Mouse (Mus musculus) bone marrow, adult 2 months (tissue): ENCODE measurements at regions not wholly inside any gene's neighbourhood (a gene's known extent, or its start where the extent isn't known, plus 50 kb on each side); places are given as distances from the start of the nearest gene placed in this dataset.

Source experiments
- H3K27ac ChIP-seq: fragments of 200-500 bp; 2 replicates; pipeline ENCODE4 v1.5.1; 2012; ENCODE audit warnings: low read depth, mild to moderate bottlenecking, control low read depth, inconsistent platforms, low read length; ENCODE audit not compliant: control insufficient read depth, poor library complexity, insufficient read depth
- H3K4me1 ChIP-seq: fragments of 200-500 bp; 2 replicates; pipeline ENCODE4 v1.6.1; 2011; ENCODE audit warnings: low read length; ENCODE audit not compliant: control insufficient read depth, insufficient read depth
- H3K4me3 ChIP-seq: fragments of 200-500 bp; replicated peaks from 2 replicates; pipeline ENCODE3; 2011; ENCODE audit warnings: mild to moderate bottlenecking, low read depth, low read length, control low read depth; ENCODE audit not compliant: control insufficient read depth
- CTCF ChIP-seq: fragments of 200-500 bp; IDR thresholded peaks from 2 replicates; pipeline ENCODE4 v1.5.1; 2011; ENCODE audit warnings: low read length, control low read depth; ENCODE audit not compliant: control insufficient read depth, insufficient read depth
- POLR2A ChIP-seq: fragments of 200-500 bp; IDR thresholded peaks from 2 replicates; pipeline ENCODE4 v1.6.1; 2011; ENCODE audit warnings: low read depth, mild to moderate bottlenecking, control low read depth, low read length, borderline replicate concordance; ENCODE audit not compliant: control insufficient read depth
- WGBS: fragments of 180-500 bp; shearing (Covaris S2); methylation state at CpG from one replicate; pipeline ENCODE4 v1.1.7; 2018; 5-methylcytosine and 5-hydroxymethylcytosine counted together

DNA sequence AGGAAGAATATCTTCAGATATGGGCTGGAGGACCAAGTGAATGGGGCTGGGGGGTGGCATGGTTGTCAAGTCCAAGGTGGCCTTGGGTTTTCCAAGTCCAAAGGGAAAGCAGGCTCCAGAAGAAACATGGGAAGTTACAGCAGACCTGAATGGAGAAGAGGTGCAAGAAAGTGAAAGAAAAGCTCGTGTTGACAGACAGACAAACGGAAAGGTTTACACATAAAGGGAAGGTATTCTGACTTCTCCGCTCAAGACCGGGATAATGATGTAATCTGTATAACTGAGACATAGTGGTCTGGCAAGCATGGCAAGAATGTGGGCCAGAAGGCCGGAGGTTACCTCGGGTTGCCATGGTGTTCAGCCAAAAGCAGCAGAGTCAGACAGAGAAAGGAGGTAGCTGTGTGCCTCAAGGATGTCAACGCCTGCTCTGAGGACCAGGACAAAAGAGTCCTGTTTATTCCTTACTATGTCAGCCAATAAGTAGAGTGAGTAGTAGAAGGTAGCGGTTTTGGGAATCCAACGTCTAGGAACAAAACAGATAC is 50.8 kb upstream of the Elk3 start:
- Histone ChIP-seq H3K4me1 (peaks cover 3% of the 10 kb centered on the region; the same call in 1 of the 2 replicates), H3K27ac (no peak overlapping the region), H3K4me3 (no peak overlapping the region)
- 58% methylated on average over 9 of the region's 9 CpGs for WGBS
- no peak for TF ChIP-seq POLR2A
- no peak for TF ChIP-seq CTCF

DNA sequence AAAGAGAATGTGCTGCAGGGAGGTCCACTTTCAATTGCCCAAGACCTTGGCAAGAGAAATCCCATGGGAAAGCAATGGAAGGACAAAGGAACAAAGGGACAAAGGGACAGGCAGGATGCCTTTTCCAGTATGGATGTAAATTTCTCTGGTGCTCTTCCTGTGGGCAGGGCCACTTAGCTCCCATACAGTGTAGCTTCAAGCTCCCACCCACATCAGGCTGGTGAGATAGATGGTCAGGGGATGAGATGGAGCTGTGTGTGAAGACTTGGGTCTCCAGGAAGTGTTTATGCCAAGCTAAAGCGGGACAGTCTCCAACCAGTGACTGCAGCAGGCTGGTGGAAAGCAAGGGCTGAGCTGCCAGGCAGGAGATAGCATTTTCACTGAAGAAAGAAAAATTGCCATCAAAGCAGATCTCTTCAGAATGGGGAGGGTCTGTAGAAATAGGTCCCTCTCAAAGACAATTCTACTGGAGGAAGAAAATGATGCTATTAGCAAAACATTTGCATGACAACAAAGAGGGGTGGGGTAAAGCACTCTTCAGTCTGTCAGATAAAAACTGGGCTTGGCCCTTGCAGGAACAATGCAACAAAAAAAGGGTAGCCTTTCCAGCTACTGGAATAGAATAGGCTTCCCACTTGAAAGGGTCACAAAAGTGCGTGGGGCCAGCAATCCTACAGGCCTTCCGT is 53.3 kb upstream of the Elk3 start:
- Histone ChIP-seq H3K4me1 (peaks cover 1% of the 10 kb centered on the region; the same call in 1 of the 2 replicates), H3K4me3 (no peak overlapping the region), H3K27ac (no peak overlapping the region; the same call in 1 of the 2 replicates)
- TF ChIP-seq POLR2A, result no peak
- TF ChIP-seq CTCF, result no peak
- WGBS, result 90% methylated on average over 3 of the region's 3 CpGs

DNA sequence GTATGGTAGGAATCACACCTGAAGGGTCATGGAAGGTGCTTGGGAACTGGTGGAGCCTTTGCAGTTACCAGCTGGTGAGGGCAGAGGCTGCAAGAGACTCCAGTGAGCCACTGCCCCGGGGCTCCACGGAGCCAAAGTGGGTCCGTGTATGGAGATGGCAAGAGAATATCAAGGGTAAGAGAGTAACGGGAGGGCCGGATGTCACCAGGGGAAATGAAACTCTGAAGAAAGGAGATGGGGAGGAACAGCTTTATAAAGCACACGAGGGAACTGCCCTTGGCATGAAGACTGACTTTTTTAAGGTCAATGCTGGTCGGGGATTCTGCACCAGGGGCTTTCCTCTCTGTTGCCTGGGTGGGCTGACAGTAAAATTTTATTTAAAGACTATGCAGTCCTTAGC is 53.9 kb upstream of the Elk3 start:
- peaks cover 1% of the 10 kb centered on the region; the same call in 1 of the 2 replicates for H3K4me1 ChIP-seq
- WGBS, result 29% methylated on average over 7 of the region's 7 CpGs
- peak overlapping the region; percentile 37; the same call in 1 of the 2 replicates for H3K27ac ChIP-seq
- no peak overlapping the region for H3K4me3 ChIP-seq
- TF ChIP-seq CTCF, result no peak
- no peak for TF ChIP-seq POLR2A

DNA sequence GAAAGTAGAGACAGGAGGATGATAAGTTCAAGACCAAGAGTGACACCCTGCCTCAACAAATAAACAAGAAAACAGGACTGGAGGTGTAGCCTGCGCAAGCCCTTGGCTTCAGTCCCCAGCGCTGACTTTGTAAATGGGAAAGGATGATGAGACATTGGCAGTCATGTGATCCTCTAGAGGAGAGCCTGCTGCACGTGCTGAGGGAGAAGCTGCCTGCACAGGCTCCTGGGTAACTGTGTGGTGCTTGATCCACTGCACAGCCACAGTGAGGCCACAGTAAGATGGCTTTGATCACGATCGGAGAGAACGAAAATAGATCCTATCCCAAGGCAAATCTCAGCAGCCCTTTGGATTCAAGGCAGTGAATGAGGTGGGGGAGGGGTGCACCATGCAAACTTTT is 54.4 kb upstream of the Elk3 start:
- Histone ChIP-seq H3K27ac (peak overlapping the region; percentile 8; the same call in 1 of the 2 replicates), H3K4me1 (peaks cover 1% of the 10 kb centered on the region; the same call in 1 of the 2 replicates), H3K4me3 (no peak overlapping the region)
- TF ChIP-seq CTCF, result no peak
- no peak for TF ChIP-seq POLR2A
- 70% methylated on average over 6 of the region's 6 CpGs for WGBS

DNA sequence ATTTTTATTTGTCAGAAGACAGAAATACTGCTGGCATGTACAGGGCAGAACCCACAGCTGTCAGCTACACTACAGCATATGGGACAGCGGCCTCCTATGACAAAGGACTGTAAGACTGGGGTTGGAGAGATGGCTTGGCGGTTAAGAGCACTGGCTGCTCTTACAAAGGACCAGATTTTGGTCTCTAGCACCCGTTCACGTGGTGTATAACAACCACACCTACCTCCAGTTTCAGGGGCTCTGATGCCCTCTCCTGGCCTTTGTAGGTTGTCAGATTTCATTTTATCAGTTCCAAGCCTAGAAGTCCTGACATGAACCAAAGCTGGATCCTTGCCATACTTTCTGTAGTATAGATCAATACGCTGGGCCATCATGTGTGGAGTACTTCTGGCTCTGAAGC is 54.9 kb upstream of the Elk3 start:
- 75% methylated on average over 5 of the region's 5 CpGs for WGBS

DNA sequence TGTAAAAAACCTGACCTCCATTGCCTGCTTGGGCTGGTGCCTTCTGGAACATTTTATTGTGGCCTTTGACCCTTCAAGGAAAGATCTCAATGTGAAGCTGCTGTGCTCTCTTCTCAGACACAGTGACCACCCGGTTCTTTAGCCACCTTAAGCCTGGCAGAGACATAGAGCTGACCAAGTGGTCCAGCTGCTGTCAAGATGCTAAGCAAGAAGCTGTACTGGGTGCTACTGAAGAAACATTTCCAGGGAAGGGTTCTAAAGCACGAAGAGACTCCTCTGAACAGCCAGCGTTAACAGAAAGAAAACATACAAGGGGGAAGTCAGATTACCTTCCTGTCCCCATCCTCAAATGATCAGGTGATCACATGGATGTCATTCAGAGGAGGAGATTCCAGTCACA is 58.8 kb upstream of the Elk3 start:
- TF ChIP-seq CTCF (no peak), POLR2A (no peak)
- Histone ChIP-seq H3K27ac (no peak overlapping the region), H3K4me3 (no peak overlapping the region), H3K4me1 (no peaks in the 10 kb centered on the region; the same call in 1 of the 2 replicates)
- 52% methylated on average over 3 of the region's 3 CpGs for WGBS

More for the DNA sequence above, 54.9 kb upstream of the Elk3 start:
- no peak overlapping the region for H3K27ac ChIP-seq
- no peak for TF ChIP-seq CTCF
- no peak for TF ChIP-seq POLR2A
- peaks cover 1% of the 10 kb centered on the region; the same call in 1 of the 2 replicates for H3K4me1 ChIP-seq
- no peak overlapping the region for H3K4me3 ChIP-seq

DNA sequence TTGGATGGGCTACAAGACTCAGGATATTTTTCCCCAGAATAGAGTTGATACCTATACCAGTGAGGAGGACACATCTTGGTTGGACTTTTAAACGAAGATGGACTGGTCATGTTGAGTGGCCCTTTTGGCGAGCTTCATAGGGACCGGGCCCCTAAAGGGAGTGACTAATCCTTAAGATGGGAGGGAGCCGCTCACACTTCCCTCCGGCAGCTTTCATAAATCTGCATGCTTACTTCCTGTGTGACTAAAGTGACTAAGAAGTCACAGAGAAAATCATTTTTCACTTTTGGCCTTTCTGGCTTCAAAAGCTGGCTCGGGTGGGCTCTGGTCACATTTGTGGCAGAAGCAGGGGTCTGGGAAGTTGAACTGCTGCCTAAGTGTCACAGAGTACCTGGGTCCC is 59.4 kb upstream of the Elk3 start:
- no peak overlapping the region for H3K27ac ChIP-seq
- H3K4me3 ChIP-seq, result no peak overlapping the region
- no peak for TF ChIP-seq CTCF
- TF ChIP-seq POLR2A, result no peak
- WGBS, result 13% methylated on average over 6 of the region's 6 CpGs
- peaks cover under 1% of the 10 kb centered on the region for H3K4me1 ChIP-seq

DNA sequence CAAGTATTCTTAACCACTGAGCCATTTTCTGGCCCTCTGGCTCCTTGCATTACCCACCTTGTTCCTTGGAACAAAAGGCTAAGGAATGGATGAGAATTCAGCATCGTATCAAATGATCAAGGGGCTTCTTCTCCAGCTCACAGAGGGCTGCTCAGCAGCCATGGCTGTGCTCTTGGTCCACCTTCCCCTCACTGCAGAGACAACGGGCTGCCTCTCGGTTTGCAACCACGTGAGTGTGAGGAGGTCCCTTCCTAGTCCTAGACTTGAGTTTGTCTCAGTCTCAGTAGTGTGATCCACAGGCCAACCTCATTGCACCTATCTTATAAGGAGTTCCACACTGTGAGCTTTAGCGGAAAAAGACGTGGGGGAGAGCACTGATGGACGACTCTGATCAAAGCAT is 61.3 kb upstream of the Elk3 start:
- Histone ChIP-seq H3K4me1 (peaks cover 2% of the 10 kb centered on the region), H3K4me3 (no peak overlapping the region), H3K27ac (no peak overlapping the region)
- 85% methylated on average over 7 of the region's 7 CpGs for WGBS
- TF ChIP-seq CTCF (no peak), POLR2A (no peak)

DNA sequence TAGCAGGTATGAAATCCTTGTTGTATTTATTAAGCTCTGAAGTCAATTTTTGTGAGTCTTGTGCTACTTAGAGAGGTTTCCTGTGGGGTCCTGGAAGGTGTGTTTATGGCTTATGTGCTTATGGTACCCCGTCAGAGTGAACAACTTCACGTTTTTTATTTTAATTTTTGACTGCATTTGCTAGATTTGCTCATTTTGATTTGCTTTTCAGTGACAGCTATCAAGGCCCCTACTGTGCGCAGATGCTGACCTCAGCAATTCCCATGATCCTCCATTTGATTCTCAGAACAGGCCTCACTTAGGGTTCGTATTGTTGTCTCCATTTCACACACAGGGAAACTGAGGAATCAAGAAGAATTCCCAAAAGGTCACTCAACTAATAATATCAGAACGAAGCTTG is 62.3 kb upstream of the Elk3 start:
- H3K4me1 ChIP-seq, result peaks cover 2% of the 10 kb centered on the region
- 79% methylated on average over 5 of the region's 5 CpGs for WGBS
- no peak overlapping the region for H3K4me3 ChIP-seq
- H3K27ac ChIP-seq, result no peak overlapping the region
- no peak for TF ChIP-seq POLR2A
- no peak for TF ChIP-seq CTCF
